Mouse (Mus musculus): ENCODE data around the gene Nr2f6.
"Not testable (repeated sequence)": the region's sequence is repeated elsewhere in the genome, so short reads cannot be mapped to it uniquely, and the experiment has no call there.

Gene Nr2f6

DNA sequence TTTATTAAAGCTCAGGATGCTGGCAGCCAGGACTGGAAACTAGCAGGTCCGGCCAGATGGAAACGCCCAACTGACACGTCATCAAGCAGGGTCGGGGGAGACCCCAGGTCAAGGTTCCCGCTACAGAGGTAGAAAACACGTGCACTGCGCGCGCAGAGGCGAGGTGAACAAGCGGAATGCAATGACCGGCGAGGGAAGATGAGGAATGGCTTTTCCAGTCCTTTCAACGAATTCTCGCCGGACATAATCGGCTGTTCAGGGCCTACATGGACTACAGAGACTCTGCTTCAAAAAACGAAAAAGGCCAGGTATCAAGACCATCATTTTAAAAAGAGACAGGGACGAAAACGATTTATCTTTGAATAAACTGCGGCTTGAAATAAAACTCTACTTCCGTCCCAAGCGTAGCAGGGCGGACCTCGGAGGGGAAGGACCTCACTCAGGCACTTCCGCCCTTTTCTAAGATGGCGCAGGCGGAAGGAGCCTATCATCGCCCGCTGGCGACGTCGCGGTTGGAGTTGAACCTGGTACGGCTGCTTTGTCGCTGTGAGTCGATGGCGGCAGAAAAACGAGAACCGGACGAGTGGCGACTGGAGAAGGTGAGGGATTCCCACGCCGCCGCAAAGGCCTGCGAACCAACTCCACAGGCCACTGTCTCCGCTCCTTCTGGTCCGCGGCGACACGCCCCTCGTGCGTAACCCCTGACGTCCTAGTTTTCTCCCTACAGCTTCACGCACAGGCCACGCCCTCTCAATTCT, 14.8 kb downstream of the Nr2f6 start, which contains the start of gene Use1:
Gene Use1 (plus strand): TSS at position 78 of the 758 bp plus-strand sequence.
- peak; percentile 100 for DNase-seq

DNA sequence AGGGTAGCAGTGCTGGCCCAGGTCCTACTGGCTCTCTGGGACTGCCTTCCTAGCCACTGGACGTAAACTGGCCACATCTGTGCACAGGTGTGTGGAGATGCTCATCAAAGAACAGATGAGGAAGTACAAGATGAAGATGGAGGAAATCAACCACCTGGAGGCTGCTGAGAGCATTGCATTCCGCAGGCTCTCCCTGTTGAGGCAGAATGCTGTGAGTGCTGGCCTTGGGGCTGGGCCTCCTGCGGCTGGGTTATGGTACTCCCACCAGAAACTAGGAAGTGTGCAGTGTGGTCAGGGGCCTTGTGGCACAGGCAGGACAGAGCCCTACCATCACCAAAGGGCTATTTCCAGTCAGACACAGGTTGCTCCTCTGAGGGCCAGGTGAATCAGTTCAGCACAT, 23.7 kb downstream of the Nr2f6 start:
- no peak for DNase-seq

DNA sequence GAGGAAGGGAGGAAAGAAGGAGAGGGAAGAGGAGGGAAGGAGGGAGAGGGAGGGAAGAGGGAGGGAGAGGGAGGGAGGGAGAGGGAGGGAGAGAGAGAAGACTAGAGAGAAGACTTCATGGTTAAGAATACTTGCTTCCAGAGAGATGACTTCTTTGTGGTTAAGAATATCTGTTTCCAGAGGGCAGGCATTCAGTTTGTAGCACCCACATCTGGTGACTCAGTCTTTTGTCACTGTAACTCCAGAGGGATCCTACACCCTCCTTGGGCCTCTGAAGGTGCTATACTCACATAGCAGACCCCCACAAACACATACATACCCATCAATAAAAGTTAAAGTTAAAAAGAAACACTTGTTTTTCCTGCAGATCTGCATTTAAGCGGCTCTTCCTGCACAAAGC, 30.2 kb downstream of the Nr2f6 start:
- no peak for DNase-seq

DNA sequence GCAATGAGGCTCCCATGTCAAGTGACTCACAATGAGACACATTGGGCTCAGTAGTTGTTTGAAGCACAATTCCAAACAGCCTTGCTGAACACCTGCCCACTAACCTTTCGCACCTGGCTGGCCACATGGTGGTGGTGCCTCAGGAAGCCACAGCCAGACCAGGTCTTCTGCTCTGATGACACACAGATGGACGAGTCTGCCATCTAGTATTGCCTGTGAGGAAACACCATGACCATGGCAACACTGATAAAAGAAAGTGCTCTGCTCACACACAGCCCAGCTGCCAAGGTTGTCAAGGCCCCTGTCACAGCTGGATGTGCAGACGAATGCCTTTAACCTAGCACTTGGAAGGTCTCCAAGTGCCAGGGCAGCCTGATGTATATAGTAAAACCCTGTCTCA, 30.6 kb downstream of the Nr2f6 start:
- DNase-seq = no peak

DNA sequence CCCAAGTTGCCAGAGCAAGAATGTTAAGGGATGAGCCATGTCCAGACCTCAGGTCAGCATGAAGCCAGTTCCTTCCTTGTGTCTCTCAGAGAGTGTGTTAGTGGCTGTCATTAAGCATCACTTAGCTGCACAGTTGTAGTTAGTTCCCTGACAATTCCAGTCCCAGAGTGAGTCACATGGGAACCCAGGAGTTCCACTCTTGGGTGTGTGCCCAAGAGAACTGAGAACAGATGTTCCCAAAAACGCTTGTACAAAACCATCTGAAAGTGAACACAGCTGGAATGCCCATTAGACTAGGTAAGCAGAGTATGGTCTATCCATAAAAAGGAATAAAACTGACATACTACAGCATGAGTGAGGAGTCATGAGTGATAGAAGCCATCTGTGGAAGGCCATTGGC, 35.2 kb downstream of the Nr2f6 start:
- no peak for DNase-seq

DNA sequence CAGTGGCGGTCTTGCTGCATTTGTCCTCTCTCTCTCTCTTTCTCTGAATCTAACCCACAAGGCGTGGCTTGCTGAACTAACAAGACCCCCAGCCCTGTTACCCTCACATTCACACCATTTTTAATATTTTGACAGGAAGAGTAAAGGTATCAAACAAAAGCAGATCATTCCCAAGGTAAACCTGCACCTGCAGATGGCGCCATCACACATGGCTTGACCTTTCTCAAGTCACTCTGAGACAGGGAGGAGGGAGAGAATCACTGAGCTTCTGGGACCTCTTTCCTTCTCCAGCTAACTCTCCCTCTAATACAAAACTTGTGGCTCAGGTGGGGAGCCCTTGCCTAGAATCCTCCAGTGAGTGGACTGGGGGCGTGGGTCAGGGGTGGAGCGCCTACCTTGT, 41.1 kb downstream of the Nr2f6 start:
- no peak for DNase-seq

DNA sequence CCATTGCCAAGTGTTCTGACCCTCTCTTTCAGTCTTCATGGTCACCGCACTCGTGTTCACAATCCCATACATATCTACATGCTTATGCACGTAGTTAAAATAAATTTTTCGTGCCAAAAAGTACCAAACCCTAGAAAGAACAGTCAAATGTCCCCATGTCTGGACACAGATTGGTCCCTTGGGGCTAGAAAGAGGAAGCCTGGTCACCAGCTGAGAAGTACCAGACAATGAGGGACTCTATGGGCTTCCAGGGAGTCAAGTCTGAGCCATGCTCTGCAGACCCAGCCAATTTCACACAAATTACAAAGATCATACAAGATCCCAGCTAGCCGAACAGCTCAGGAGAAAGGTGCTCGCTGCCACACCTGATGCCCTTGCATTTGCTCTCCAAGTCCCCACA, 43.9 kb downstream of the Nr2f6 start:
- not testable (repeated sequence) for DNase-seq

DNA sequence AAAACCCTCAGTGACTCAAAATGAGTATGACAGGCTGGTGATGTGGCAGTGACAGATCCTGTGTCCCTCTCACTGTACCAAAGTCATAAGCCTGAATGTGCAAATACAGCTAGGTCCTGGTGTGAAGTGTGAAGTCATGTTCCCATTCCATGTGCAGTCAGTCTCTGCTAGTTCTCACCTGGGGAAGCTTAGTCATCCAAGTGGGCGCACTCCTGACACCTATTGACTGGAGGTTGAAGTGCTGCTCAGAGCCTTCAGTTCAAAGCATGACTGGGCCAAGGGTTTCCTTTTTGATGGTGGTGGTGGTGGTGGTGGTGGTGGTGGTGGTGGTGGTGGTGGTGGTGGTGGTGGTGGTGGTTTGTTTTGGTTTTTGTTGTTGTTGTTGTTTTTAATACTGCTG, 56.9 kb downstream of the Nr2f6 start:
- peak; percentile 93 for DNase-seq

Measured in heart, adult 11 months (tissue).